Mouse (Mus musculus): ENCODE results near the gene Pkmyt1. TPM values are rescaled to one million over a fixed set of nuclear protein-coding genes. Genes with fewer than 3 reads are reported as not detected.

Pkmyt1 gene
- 61.5 and 71.9 TPM in 2 replicates for polyA plus RNA-seq (2012; rRNA removed)

GRCm38 (mm10) chr17:23725999-23726757 is at the start of gene Pkmyt1:
Gene Pkmyt1 (plus strand): TSS chr17:23726336.

GRCm38 (mm10) chr17:23677236-23677679 is 48.9 kb upstream of the Pkmyt1 start, which contains the start of gene Tnfrsf12a:
Gene Tnfrsf12a (minus strand): TSS chr17:23677468.

GRCm38 (mm10) chr17:23679127-23679835 is 46.9 kb upstream of the Pkmyt1 start, which contains the start of gene Cldn6:
Gene Cldn6 (plus strand): TSS chr17:23679249.

GRCm38 (mm10) chr17:23683856-23684672 is 42.1 kb upstream of the Pkmyt1 start, which contains the start of gene Cldn9:
Gene Cldn9 (minus strand): TSS chr17:23684026.

GRCm38 (mm10) chr17:23722376-23723125 is 3.6 kb upstream of the Pkmyt1 start, which contains the start of gene 1520401A03Rik:
Gene 1520401A03Rik (minus strand): TSS chr17:23722783.

GRCm38 (mm10) chr17:23740598-23741021 is 14.5 kb downstream of the Pkmyt1 start, which contains the start of gene Paqr4:
Gene Paqr4 (minus strand): TSS chr17:23740867.

GRCm38 (mm10) chr17:23745301-23746251 is 19.4 kb downstream of the Pkmyt1 start, which contains the start of gene Kremen2:
Gene Kremen2 (minus strand): TSS chr17:23745833.

GRCm38 (mm10) chr17:23771284-23772218 is 45.4 kb downstream of the Pkmyt1 start, which contains the start of gene Flywch1:
Gene Flywch1 (minus strand): TSS chr17:23771602.

GRCm38 (mm10) chr17:23785561-23786471 is 59.7 kb downstream of the Pkmyt1 start, which contains the start of gene Flywch2:
Gene Flywch2 (minus strand): TSS chr17:23786081.

Other genes starting within 250 kb of the Pkmyt1 start
- not detected in 2 replicates for gene Vmn2r117, start 246.6 kb upstream of the Pkmyt1 start, polyA plus RNA-seq (2012; rRNA removed)
- 15.2 and 15.6 TPM in 2 replicates for gene Zfp213, start 162.1 kb upstream of the Pkmyt1 start, polyA plus RNA-seq (2012; rRNA removed)
- gene Zfp13, start 126.8 kb upstream of the Pkmyt1 start, polyA plus RNA-seq (2012; rRNA removed): 11.5 and 11.8 TPM in 2 replicates
- gene Zscan10, start 125.5 kb upstream of the Pkmyt1 start, polyA plus RNA-seq (2012; rRNA removed): not detected in 2 replicates
- 0.32 and 0.51 TPM in 2 replicates for gene Mmp25, start 81.1 kb upstream of the Pkmyt1 start, polyA plus RNA-seq (2012; rRNA removed)
- gene Bicdl2, start 65.8 kb upstream of the Pkmyt1 start, polyA plus RNA-seq (2012; rRNA removed): 18.5 and 18.9 TPM in 2 replicates
- gene Hcfc1r1, start 52.7 kb upstream of the Pkmyt1 start, polyA plus RNA-seq (2012; rRNA removed): 362 and 417 TPM in 2 replicates
- 20.1 and 25.6 TPM in 2 replicates for gene Thoc6, start 52.5 kb upstream of the Pkmyt1 start, polyA plus RNA-seq (2012; rRNA removed)
- 32.1 and 32.9 TPM in 2 replicates for gene Tnfrsf12a, start 48.9 kb upstream of the Pkmyt1 start, polyA plus RNA-seq (2012; rRNA removed)
- gene Cldn6, start 47.1 kb upstream of the Pkmyt1 start, polyA plus RNA-seq (2012; rRNA removed): 0.53 TPM in 1 of 2 replicates, not detected in the other
- 0.37 and 0.46 TPM in 2 replicates for gene Cldn9, start 42.3 kb upstream of the Pkmyt1 start, polyA plus RNA-seq (2012; rRNA removed)
- 0.09 TPM in 1 of 2 replicates, not detected in the other for gene 1520401A03Rik, start 3.6 kb upstream of the Pkmyt1 start, polyA plus RNA-seq (2012; rRNA removed)
- 392 and 448 TPM in 2 replicates for gene Paqr4, start 14.5 kb downstream of the Pkmyt1 start, polyA plus RNA-seq (2012; rRNA removed)
- gene Kremen2, start 19.5 kb downstream of the Pkmyt1 start, polyA plus RNA-seq (2012; rRNA removed): 14.8 and 15.8 TPM in 2 replicates
- 30.4 and 32.2 TPM in 2 replicates for gene Flywch1, start 45.3 kb downstream of the Pkmyt1 start, polyA plus RNA-seq (2012; rRNA removed)
- 15.4 and 24.0 TPM in 2 replicates for gene Flywch2, start 59.7 kb downstream of the Pkmyt1 start, polyA plus RNA-seq (2012; rRNA removed)
- gene Srrm2, start 64.2 kb downstream of the Pkmyt1 start, polyA plus RNA-seq (2012; rRNA removed): 521 and 552 TPM in 2 replicates
- 551 and 740 TPM in 2 replicates for gene Elob, start 102.8 kb downstream of the Pkmyt1 start, polyA plus RNA-seq (2012; rRNA removed)
- gene Prss33, start 109.7 kb downstream of the Pkmyt1 start, polyA plus RNA-seq (2012; rRNA removed): 0.24 and 0.87 TPM in 2 replicates
- gene Prss32, start 117.5 kb downstream of the Pkmyt1 start, polyA plus RNA-seq (2012; rRNA removed): 1,354 and 1,658 TPM in 2 replicates
- gene Prss41, start 117.8 kb downstream of the Pkmyt1 start, polyA plus RNA-seq (2012; rRNA removed): 1.9 and 6.1 TPM in 2 replicates
- not detected in 2 replicates for gene Prss21, start 141.7 kb downstream of the Pkmyt1 start, polyA plus RNA-seq (2012; rRNA removed)
- not detected in 2 replicates for gene Dcpp1, start 154.5 kb downstream of the Pkmyt1 start, polyA plus RNA-seq (2012; rRNA removed)
- gene Dcpp2, start 154.5 kb downstream of the Pkmyt1 start, polyA plus RNA-seq (2012; rRNA removed): not detected in 2 replicates
- gene Dcpp3, start 191.1 kb downstream of the Pkmyt1 start, polyA plus RNA-seq (2012; rRNA removed): not detected in 2 replicates
- gene Sbp, start 215.3 kb downstream of the Pkmyt1 start, polyA plus RNA-seq (2012; rRNA removed): not detected in 2 replicates
- not detected in 2 replicates for gene Sbpl, start 228.9 kb downstream of the Pkmyt1 start, polyA plus RNA-seq (2012; rRNA removed)